Mouse (Mus musculus): ENCODE data around the gene Pigyl.

Pigyl gene

GRCm38 (mm10) chr9:22196412-22196811 lies 39.8 kb downstream of the Pigyl start:
- no peak for DNase-seq (ENCODE audit: low spot score)
